Comparison of ENCODE assay signal across 27 mouse cellular contexts in genomic region chr13:92470151-92470550, GRCm38 (mm10). TPM values are rescaled to one million over a fixed set of nuclear protein-coding genes. Genes with fewer than 3 reads are reported as not detected.
DNase-seq lines count a peak whose midpoint lies in the region; ATAC-seq lines count a peak whose summit lies in the region.
"Had no signal": no experiment of that assay in that cellular context is flagged by ENCODE, and none has a peak within 500 bp of the region (broad histone marks: within the 10 kb centered on the region; RNA-seq: fewer than 3 reads in every experiment).

No protein-coding gene starts in this region.

- no peaks in the 10 kb centered on the region for H3K9me3 ChIP-seq in kidney, embryonic 15.5 days (replicated peaks)
- H3K9me3 ChIP-seq: embryonic facial prominence, embryonic 13.5 days; forebrain, embryonic 12.5 days; heart, embryonic 12.5 days; hindbrain, embryonic 12.5 days had no signal

- DNase-seq in kidney, adult 11 months = peak; percentile 23
- DNase-seq in lung, postnatal 10 days = peak; percentile 10
- no peak for DNase-seq in lung, adult 18-20 months
- peak; percentile 24 for DNase-seq in kidney, postnatal 10 days
- no peak for DNase-seq in left cerebral cortex, adult 11 months (ENCODE audit: low spot score)
- no peak for DNase-seq in layer of hippocampus, adult 18-20 months (ENCODE audit: low spot score in 2 of 2)
- DNase-seq: adrenal gland, adult 2 months; adrenal gland, postnatal 25 days; cerebellum, adult 18-20 months; cerebellum, adult 9-11 months; cerebellum, postnatal 36 days; gastrocnemius, postnatal 14 days; heart, postnatal 4 days had no signal

- no peak for ATAC-seq in kidney, embryonic 15.5 days (replicated peaks; ENCODE audit: low FRiP score)
- ATAC-seq: activated CD4-positive, CD25-positive, alpha-beta regulatory T cell, adult 4 months; forebrain, embryonic 16.5 days; Patski had no signal

- H3K27me3 ChIP-seq in kidney, embryonic 15.5 days = no peaks in the 10 kb centered on the region
- H3K27me3 ChIP-seq: embryonic facial prominence, embryonic 13.5 days; forebrain, embryonic 12.5 days; heart, embryonic 12.5 days; hindbrain, embryonic 12.5 days; Patski had no signal

- 52% methylated on average over 2 of the region's 2 CpGs for WGBS in kidney, embryonic 15.5 days

- no peak overlapping the region for H3K9ac ChIP-seq in kidney, embryonic 15.5 days
- H3K9ac ChIP-seq: embryonic facial prominence, embryonic 13.5 days; forebrain, embryonic 12.5 days; heart, embryonic 12.5 days; hindbrain, embryonic 12.5 days had no signal

- no peak overlapping the region for H3K4me2 ChIP-seq in kidney, embryonic 15.5 days
- H3K4me2 ChIP-seq: embryonic facial prominence, embryonic 13.5 days; forebrain, embryonic 12.5 days; heart, embryonic 12.5 days; hindbrain, embryonic 12.5 days had no signal

- no peaks in the 10 kb centered on the region for H3K36me3 ChIP-seq in kidney, embryonic 15.5 days

- no peak overlapping the region for H3K4me3 ChIP-seq in kidney, embryonic 15.5 days (replicated peaks)
- H3K4me3 ChIP-seq: embryonic facial prominence, embryonic 13.5 days; forebrain, embryonic 12.5 days; heart, embryonic 12.5 days; hindbrain, embryonic 12.5 days had no signal

- no peak overlapping the region for H3K27ac ChIP-seq in kidney, embryonic 15.5 days
- H3K27ac ChIP-seq: embryonic facial prominence, embryonic 13.5 days; forebrain, embryonic 12.5 days; hindbrain, embryonic 12.5 days had no signal

- H3K4me1 ChIP-seq in kidney, embryonic 15.5 days = no peaks in the 10 kb centered on the region
- H3K4me1 ChIP-seq: embryonic facial prominence, embryonic 13.5 days; forebrain, embryonic 12.5 days; heart, embryonic 12.5 days; hindbrain, embryonic 12.5 days had no signal

RNA-seq across cellular contexts. Expression of gene Fam151b, which starts 13.7 kb away (rescaled TPM):
- 0.14 TPM in 1 of 2 replicates, not detected in the other for polyA plus RNA-seq in kidney, embryonic 15.5 days (2015; fragmentation: Nextera tagmentation; extraction: Ambion mirVana)
- total RNA-seq in layer of hippocampus, adult 18-20 months (2021) = 10 to 100 TPM in 1 of 2 experiments, 1 to 10 TPM in 1; 8.2 to 11.1 TPM
- polyA plus RNA-seq: activated CD4-positive, CD25-positive, alpha-beta regulatory T cell, adult 4 months; heart, embryonic 12.5 days; heart, embryonic 16.5 days had no signal

RNA-seq across cellular contexts. Expression of gene Ankrd34b, which starts 44.5 kb away (rescaled TPM):
- polyA plus RNA-seq in kidney, embryonic 15.5 days (2015; fragmentation: Nextera tagmentation; extraction: Ambion mirVana) = 0.21 and 0.41 TPM in 2 replicates
- total RNA-seq in layer of hippocampus, adult 18-20 months (2021) = 10 to 100 TPM; 15.7 to 16.0 TPM
- total RNA-seq: gastrocnemius, adult 18-20 months; gastrocnemius, postnatal 14 days; granulocyte monocyte progenitor cell, adult 5-6 weeks; heart, adult 8-10 months; MEL had no signal
- polyA plus RNA-seq: C2C12; embryonic facial prominence, embryonic 13.5 days had no signal

Comparison
In these comparisons a context has a peak if more than half of its experiments do, and no peak if none do; other contexts are left out.
1. DNase-seq: peak in kidney, adult 11 months (single experiment), lung, postnatal 10 days (single experiment) and kidney, postnatal 10 days (single experiment); none in lung, adult 18-20 months (0 of 2), left cerebral cortex, adult 11 months (single experiment) and layer of hippocampus, adult 18-20 months (0 of 2).